Mouse (Mus musculus) thymus, adult 18-20 months (tissue): ENCODE measurements around the gene Cenpl.

Experiments
- DNase-seq, 2 experiments: peaks; one replicate each; pipeline ENCODE4 v3.0.0; 2022; ENCODE audit warnings: mixed read lengths in 2 of 2

The Cenpl gene

DNA sequence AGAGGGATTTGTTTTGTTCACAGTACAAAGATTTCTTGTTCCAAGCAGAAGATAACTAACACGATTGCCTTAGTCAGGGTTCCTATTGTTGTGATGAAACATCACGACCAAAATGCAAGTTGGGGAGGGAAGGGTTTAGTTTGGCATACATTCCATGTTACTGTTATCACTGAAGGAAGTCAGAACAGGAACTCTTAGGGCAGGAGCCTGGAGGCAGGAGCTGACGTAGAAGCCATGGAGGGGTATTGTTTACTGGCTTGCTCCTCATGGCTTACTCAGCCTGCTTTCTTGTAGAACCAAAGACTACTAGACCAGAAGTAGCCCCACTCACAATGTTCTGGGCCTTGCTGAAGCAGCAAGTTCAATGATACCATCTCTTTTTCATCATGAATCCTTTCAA is 23.5 kb upstream of the Cenpl start:
- no peak for DNase-seq

DNA sequence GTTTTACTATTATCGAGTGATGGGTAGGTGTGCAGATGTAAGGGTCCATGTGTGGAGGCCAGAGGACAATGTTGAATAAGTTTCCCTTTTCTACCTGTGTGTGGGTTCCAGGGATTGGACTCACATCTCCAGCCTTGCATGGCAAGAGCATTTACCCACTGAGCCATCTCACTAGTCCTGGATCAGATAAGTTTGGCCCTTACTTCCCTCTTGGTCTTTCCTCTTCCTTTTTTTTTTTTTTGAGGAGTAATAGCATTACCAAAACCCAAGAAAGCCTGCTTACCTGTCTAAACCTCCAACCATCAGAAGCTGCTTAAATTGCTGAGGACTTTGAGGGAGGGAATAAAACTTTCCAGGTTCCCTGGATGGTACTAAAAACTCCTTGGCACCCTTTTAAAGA is 13.3 kb upstream of the Cenpl start:
- DNase-seq, result no peak

GRCm38 (mm10) chr1:161063351-161063750 is 7.2 kb upstream of the Cenpl start:
- DNase-seq, result no peak

DNA sequence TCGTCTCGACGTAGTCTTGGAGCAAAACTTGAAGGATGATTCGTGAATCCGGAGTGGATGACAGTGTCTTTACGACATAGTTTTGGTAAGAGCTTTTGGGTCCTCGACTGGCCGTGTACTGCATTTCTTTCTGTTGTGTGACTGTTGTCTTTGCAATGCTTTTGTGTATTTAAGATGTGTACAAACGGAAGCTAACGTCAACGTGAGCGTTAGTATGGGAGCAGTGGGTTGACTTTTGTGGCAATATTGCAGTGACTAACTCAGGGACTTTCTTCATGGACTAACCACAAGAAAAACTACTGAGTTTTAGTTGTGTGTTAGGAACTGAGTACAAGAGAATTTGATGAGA is 733 bp downstream of the Cenpl start:
- no peak for DNase-seq

- DNase-seq, result no peak
Measured at GRCm38 (mm10) chr1:161076238-161076637, 5.7 kb downstream of the Cenpl start.

DNA sequence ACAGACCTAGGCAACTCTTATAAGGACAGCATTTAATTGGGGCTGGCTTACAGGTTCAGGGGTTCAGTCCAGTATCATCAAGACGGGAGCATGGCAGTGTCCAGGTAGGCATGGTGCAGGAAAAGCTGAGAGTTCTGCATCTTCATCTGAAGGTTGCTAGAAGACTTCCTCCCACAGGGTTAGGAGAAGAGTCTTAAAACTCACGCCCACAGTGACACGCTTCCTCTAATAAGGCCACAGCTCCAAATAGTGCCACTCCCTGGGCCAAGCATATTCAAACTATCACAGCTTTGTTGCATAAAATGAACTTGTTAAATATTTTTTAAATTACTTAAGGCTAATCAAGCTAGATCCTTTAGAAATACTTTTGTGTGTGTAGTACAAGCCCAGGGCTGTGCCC is 6.7 kb downstream of the Cenpl start:
- no peak for DNase-seq

- no peak for DNase-seq
Measured at GRCm38 (mm10) chr1:161099721-161100405, 29.4 kb downstream of the Cenpl start.

DNA sequence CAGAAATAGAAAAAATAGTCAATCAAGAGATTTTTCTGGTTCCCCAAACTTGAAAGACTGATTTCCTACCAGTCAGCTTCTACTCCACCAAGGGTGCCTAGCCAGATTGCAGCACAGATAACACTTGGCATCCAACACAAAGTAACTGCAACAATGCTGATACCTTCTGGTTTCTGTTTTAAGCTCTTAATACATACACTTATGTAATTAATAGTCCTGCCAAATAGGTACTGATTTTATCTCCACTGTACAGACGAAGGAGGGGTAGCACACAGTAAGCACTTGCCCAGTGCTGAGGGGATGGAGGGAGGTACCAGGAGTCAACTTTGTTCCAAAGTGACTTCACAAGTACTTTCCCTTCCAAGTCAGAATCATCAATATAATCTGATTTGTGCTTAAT is 33.3 kb downstream of the Cenpl start:
- no peak for DNase-seq

- no peak for DNase-seq
Measured at GRCm38 (mm10) chr1:161109216-161109615, 38.7 kb downstream of the Cenpl start.

GRCm38 (mm10) chr1:161114591-161114990 is 44.1 kb downstream of the Cenpl start:
- no peak for DNase-seq

DNA sequence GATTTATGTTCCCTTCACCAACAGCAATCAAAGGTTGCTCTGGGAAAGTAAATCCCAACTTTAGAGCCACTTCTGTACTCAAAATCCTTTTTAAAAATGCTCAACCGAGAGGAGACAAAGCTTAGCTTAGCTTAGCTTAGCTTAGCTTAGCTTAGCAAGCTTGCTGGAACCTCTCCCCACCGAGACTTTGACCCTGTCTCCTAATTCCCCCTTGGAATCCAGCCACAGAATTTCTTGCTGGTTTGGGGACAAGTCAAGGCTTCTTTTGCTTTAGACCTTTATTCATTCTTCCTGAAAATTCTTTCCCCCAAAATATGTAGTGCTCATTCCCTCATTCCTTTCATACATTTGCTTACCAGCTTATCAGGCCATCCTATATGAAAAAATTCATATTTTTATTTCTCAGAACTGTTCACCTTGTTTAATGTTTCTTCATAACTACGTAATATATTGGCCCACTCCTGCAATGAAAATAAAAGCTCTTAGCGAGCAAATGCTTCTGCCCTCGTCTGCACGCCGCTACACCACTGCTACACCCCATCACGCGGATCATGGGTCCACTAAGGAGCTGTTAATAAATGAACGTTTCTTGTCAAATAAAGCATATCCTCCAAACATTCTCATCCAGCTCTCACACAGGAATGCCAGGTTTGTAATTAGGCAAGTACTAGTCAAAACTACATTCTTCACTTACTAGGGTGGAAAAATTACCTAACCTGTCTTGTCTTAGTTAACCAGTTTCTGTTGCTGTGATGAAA is 52.3 kb downstream of the Cenpl start:
- DNase-seq, result no peak

DNA sequence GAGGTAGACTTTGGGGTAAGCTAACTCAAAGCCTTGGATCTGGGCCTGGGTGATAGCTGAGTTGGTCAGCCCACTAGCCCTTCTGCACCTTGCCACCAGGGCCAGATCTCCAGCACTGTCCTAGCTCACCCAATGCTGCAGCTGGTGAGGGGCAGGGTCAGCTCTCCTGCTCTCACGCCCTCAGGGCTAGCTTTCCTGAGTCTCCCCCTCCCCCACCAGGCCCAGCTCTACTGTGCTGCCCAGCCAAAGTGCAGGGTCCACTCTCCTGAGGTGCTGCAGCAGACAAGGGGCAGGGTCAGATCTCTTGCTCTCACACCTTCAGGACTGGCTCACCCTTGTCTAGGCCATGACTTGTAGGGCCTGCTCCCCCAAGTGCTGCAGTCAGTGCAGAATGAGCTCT is 55.9 kb downstream of the Cenpl start:
- DNase-seq, result no peak

DNA sequence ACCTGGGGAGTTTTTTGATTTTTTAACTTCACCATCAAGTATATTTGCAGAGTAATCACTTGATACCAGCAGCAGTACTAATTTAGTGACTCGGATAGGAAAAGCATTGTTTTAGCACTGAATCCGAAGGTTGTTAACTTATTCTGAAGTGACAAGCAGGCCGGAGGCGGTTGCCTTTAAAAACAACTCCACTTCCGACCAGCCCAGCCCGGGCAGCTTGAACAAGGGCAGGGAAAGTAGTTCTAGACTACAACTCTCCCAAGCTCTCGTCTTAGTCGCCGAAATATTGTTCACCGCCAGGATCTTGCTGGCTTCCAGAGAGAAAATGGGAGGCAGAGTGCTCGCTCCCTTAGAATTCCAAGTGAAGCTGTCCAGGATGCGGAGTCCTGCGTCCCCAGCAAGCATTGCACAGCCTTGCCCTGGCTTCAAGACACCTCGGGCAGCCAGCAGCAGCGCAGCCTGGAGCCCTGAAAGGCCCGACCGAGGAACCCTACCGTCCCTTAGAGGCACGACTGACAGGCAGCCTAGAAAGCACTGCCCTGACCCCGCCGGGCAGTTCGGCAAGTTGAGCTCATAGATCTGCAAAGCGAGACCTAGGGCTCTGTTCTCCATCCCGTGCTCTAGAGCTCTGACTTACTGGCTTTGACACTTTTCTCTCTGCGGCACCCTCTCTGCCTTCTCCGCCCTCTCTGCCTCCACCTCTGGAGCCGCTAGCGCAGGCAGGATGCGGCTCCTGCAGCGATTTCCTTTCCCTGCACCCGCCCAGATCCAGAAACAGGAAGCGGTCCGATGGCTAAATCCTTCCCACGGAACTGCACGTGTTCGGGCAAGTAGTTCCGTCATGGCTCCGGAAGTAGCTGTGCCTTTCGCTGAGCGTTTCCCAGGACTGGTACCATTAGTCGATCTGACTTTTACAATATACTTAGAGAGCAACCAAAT is 60.5 kb downstream of the Cenpl start, which contains the start of gene Klhl20:
Gene Klhl20 (minus strand): TSS at position 786 of the 939 bp plus-strand sequence.
- DNase-seq, result peak; percentile 78 to 87
